Mouse (Mus musculus): Measurements from ENCODE around the gene Asgr1.
"Not testable (repeated sequence)": the region's sequence is repeated elsewhere in the genome, so short reads cannot be mapped to it uniquely, and the experiment has no call there.

The Asgr1 gene

DNA sequence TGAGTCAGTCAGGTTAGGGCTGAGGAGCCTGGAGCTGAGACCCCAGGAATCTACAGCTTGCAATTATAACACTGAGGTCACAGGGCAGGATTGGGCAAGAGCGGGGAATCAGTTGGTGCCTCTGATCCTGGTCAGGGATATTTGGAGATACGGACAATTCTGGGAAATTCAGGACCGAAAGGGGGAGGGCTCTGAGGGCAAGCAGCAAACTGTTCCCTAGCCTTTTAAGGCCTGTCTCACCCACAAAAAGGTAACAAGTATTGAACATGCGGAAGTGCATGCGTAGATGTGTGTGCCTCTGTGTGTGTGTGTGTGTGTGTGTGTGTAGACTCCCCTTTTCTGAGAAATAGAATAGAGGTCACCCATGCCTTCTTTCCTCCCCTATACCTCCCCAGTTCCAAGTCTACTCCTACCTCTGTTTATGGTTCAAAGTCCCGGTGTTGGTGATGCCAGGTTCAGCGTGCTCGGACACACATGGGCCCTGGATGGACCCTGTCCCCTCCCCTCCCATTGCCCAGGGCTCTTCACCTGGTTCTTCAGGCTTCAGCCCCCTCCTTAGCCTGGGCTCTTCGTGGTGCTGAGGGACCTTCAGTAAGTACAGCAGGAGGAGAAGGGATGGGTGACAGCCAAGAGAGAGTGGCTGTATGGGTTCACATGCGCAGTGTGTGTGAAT, at the start of gene Asgr1:
Asgr1 (plus strand) TSS at position 188 of the 673 bp plus-strand sequence.
- DNase-seq (ENCODE audit: low spot score in 2 of 2), result no peak

DNA sequence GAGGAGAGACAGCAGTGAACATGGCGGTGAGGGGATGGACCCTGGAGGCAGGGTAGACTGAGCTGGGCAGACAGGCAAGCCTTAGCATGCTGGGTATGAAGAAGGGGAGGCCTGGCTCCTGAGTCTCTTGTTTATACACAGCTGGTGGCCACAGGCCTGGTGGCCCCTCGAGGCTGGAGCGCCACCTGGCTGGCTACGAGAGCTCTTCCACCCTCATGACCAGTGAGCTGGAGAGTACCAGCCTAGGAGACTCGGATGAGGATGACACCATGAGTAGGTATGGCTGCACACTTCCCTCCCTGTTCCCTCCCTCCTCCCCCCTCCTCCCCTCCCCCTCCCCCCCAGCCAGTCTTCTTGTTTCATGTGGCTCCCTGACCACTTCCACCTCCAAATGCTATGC, 48.4 kb upstream of the Asgr1 start:
- DNase-seq (ENCODE audit: low spot score in 2 of 2), result no peak

DNA sequence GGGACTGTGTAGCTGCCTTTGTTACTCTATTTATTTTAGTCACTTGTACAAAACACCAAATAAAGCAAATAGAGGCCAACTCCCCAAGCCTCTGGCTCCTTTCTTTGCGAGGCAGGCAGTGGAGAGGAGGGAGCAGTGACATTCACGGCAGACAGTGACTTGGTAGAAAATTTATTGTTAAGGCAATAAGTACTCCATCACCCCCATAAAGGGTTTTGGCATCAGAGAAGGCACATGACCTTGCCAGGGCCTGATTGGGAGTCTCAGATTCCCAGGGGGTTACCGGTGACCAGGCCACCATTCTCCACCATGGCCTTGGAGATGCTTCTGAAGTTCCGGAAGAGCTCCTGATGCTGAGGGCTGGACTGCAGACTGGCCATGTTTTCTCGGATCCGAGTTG, 43.9 kb upstream of the Asgr1 start:
- no peak for DNase-seq (ENCODE audit: low spot score in 2 of 2)

DNA sequence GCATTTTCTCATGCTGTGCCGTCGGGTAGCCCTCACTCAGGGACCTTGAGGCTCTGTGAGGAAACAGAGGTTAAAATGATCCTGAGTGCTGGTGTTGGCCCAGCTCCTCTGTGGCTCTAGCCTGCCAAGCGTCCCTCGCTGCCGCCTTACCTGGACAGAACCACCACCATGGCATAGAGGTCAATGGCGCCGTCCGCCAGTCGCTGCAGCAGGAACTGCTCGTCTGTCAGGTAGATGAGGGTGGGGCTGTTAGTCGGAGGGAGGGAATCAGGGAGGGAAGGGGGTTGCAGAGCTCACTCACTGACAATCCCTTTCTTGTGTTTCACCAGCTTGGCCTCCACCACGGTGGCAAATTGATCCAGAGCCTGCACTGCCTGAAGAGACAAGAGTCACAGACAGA, 43.3 kb upstream of the Asgr1 start:
- DNase-seq (ENCODE audit: low spot score in 2 of 2), result no peak

DNA sequence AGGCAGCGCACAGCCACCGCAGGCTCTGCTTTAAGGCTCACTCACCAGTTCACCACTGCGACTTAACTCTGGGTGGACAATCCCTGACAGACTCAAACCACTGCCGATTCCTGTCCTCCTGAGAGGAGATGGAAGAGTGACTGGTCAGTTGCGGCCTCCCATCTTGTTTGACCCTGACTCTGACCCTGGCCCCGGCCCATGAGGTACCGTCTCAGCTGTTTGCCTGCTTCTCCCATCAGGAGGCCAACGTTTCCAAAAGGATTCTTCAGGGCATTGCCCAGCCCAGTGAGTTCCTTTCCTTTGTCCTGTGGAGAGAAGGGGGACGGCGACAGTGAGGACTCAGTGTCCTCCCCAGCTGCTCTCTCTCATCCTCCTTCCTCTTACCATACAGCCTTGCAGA, 42.9 kb upstream of the Asgr1 start:
- DNase-seq (ENCODE audit: low spot score in 2 of 2), result no peak

DNA sequence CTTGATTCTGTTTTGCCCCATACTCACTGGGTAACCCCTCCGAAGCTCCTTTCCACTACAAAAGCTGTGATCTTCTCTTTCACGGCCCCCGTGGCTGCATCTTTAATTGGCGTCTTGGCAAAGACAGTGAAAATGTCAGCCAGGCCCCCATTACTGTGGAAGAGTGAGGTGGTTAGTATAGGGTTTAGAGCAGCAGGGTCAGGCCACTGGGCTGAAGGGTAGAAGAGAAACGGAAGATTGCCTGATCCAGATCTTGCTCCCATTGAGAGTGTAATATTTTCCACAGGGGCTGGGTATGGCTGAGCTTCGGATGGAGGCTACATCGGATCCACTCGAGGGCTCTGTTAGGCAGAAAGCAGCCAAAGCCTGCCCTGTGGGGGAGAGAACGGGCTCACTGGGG, 41.0 kb upstream of the Asgr1 start:
- DNase-seq (ENCODE audit: low spot score in 2 of 2), result no peak

DNA sequence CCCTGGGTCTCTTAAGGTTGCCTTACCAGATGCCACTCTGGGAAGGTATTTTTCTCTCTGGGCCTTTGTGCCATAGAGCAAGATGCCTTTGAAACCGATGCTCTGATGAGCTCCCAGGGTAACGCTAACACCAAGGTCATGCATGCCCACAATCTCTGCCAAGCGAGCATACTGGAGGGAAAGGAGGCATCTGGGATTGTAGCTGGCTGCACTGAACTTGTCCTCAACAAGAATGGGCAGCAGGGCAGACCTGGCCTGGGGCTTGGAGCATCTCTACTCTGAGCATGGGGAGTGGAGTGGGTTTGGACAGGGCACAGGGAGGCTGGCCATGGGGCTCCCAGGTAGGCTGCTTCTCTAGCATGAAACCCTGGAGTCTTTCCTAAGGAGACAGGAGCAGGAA, 40.5 kb upstream of the Asgr1 start:
- DNase-seq (ENCODE audit: low spot score in 2 of 2), result no peak

DNA sequence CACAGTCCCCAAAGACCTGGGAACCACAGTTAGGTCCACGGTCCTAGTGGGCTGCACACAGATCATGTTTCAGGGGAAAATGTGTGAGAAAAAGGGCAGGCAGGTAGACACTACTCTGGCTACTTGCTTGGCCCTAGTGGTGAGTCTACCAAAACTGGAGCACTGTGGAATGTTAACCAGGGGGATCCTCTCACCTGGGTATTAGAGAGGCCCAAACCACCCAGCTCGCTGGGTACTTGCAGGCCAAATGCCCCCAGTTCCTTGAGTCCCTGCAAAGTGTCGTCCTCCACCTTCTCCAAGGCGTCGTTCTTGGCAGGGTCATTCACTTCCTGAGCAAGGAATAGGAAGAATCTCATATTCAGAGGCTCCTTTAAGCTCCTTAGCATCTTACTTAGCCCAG, 39.8 kb upstream of the Asgr1 start:
- no peak for DNase-seq (ENCODE audit: low spot score in 2 of 2)

DNA sequence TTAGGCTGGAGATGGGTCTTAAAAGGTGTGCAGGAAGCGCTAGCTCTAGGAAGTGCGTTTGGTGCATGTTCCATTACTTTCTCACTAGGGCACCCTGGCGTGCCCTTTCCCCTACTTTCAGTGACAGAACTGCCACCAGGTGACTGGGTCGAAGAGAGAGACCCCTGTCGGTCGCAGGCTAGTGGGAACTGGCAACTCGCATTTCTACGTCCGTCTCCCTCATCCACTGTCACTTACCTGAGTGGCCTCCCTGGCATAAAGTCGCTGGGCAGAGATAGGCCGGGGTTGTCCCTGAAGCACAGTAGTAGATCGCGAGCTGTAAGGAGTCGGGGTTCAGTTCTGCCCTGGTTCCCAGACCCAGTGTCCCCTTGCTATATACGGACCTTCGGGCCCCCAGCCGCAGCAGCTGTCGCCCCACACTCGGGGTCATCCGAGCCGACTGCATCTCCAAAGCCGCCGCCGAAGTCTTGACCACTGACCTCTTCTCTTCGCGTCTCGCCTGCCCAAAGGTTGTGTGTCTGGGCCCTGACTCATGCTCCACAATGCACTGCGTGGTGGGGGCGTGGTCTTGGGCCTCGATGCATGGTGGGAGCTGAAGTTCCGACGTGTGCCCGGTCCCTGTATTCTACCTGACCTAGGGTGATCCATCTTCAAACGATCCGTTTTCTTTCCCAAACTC, 38.9 kb upstream of the Asgr1 start, which contains the start of gene Acadvl:
Acadvl (minus strand) TSS at position 532 of the 679 bp plus-strand sequence.
- DNase-seq (ENCODE audit: low spot score in 2 of 2), result peak; percentile 80 to 81

DNA sequence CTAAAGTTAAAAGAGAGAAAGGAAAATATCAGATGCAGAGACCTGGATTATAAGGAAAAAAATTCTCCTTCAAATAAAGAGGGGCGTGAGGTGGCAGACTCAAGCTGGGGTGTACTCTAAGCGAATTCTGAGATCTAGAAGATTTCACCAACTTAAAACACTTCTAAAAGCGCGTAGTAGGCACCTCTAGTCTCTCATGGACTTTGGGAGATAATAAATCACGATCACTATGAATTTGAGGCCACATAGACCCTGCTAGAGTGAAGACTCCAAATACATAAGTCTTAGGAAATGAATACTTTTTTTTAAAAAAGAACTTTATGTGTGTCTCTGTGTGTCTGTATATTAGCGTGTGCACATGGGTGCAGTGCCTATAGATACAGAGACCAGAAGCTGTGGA, 38.2 kb upstream of the Asgr1 start:
- no peak for DNase-seq (ENCODE audit: low spot score in 2 of 2)

DNA sequence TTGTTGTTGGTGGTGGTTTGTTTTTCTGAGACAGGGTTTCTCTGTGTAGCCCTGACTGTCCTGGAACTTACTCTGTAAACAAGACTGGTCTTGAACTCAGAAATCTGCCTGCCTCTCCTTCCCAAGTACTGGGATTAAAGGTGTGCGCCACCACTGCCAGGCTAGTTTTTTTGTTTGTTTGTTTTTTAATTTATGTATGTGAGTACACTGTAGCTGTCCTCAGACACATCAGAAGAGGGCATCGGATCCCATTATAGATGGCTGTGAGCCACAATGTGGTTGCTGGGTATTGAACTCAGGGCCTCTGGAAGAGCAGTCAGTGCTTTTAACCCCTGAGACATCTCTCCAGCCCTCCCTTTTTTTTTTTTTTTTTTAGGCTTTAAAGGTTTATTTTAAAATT, 37.7 kb upstream of the Asgr1 start:
- not testable (repeated sequence) for DNase-seq (ENCODE audit: low spot score in 2 of 2)

DNA sequence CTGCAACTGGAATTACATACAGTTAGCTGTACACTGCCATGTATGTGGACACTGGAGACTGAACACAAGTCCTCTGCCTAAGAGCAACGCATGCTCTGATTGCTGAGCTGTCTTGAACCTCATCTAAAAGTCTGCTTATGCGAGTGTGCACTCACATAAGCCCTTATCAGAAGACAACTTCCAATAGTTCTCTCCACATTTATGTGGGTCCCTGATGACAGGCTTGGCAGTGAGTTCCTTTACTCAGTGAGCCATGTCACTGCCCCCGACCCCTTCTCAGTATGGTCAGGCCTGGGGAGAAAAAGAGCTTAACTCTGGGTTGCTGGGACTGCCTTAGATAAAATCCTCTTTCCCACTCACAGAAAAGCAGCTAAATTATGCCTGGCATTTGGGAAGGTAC, 37.2 kb upstream of the Asgr1 start, which contains the start of gene Dlg4:
Dlg4 (plus strand) TSS at position 274 of the 400 bp plus-strand sequence.
- no peak for DNase-seq (ENCODE audit: low spot score in 2 of 2)

DNA sequence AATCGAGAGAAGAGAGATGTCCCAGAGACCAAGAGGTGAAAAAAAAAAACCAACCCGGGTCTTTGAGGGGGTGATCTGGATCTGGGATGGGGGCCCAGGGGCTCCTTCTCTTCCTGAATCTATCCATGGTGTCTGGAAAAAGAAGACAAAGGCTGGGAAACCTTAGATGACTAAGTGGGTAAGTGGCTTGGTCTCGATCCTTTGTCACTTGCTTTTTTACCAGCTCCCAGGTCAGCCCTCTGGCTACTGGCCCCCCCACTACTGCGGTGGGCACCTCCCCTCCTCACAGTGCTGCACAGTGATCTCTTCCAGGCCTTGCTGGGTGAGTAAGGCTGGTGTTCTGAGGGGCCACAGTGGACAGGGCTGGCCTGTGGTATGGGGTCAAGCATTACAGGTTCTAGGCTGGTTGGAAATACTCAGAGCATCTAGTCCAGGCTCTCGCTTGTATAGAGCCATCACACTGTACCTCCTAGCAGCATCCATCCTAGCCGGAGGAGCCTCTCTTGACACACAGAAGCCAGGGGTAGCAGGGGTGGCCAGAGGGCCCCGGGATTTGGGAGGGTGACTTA, 36.6 kb upstream of the Asgr1 start:
- DNase-seq (ENCODE audit: low spot score in 2 of 2), result no peak

DNA sequence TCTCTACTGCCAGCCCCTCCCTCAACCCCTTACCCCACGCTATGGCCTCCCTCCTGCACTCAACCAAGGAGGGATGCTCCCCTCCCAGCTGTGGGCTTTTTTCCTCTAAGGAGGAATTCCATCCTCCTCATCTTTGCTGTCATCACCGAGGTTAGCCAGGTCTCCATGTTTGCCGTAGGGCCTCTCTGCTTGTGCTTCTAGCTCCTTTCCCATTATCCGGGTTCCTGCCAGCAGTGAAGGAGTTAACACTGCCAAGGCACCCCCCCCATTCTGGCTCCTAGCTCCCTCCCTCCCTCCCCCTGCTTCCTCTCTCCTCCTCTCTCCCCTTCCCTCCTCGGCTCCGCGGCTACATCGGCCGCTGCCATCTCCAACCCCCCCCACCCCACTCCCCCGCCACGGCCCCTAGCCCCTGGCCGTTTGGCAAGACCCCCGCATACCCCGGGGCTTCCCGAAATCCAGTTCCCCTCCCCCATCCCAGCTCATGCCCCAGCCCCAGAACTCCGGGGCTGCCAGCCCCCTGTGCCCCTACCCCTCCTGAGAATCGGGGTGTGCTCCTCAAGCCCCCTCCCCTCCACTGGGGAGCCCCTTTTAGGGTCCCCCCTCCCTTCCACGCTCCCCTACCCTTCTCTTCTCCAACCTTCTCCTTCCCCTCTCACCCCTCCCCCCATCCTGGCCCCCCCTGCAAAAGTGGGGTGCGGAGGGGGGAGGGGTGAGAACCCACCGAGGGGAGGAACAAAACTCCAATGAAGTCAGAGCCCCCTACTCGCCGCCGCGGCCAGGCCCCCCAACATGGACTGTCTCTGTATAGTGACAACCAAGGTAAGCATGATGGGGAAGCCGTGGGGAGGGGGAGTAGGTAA, 35.5 kb upstream of the Asgr1 start:
- DNase-seq (ENCODE audit: low spot score in 2 of 2), result peak in 1 of 2 experiments; percentile 74

DNA sequence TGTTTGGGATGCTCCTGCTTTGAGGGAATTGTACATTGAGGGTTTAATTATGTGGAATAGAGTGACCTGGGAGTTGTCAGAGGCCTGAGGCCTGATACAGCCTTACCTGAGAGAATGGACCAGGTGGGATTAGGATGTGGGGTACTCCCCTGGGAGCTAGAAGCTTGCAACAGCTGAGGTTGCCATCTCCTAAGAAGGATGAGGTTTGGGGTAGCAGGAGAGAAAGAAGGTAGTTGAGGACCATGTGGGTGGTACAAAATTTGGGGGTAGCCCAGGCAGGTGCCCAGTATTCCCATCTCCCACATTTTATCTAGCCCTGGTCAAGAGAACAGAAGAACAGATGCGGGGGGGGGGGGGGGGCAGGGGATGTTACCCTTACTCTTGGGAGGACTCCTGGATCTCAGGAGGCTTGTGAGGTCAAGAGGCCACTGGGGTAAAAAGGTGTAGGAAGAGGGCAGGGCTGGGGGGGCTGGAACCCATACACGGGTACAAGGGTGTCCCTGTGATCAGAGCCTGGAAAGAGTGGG, 34.3 kb upstream of the Asgr1 start:
- DNase-seq (ENCODE audit: low spot score in 2 of 2), result no peak

DNA sequence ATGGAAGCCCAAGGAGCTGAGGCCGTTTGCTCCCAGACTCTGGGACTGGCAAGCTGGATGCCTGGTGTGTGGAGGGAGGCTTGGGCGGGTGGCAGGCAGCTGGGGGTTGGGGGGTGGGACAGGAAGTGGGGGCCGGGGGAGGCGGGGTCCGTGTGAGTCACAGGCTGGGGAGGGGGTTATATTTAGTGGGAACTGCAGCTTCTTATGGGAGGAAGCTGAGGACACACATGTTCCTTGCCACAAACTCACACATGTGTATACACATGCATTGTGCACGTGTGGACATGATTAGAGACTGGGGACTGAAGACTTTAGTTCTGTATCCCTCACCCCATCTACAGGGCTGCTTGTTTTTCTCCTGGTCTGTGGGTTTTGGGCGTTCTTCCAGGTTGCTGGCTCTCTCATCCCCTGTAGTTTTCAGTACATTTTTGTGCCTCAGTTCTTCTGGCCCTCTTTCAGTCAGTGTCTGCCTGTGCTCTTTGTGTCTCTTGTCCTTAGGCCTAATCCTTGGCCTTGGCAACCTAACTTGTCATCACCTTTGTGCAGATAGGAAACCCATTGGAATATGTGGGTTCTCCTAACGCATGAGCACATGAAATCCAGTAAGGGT, 33.8 kb upstream of the Asgr1 start:
- no peak for DNase-seq (ENCODE audit: low spot score in 2 of 2)

DNA sequence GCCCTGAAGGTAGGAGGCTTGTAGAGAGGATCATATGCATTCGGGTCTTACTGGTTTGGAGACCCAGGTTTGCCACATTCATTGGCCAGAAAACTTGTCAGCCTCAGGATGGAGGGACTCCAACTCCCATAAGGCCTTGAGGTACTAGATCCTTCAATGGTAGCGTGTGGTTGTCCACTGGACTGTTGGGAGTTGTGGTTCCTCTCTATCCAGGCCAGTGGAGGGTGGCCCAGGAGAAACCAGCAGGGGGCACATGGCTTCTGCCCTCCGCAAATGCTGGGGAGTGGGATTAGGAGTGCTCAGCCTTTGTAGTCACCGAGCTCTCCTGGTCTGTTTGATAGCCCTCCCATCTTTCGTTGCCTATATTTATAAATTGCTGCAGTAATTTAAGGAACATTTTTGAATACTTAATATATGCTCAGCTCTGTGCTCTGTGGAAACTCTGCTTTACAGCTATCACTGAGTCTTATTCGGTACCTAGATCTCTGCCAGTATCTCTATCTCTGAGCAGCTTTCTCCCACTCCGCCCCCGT, 33.1 kb upstream of the Asgr1 start:
- DNase-seq (ENCODE audit: low spot score in 2 of 2), result peak in 1 of 2 experiments; percentile 77

DNA sequence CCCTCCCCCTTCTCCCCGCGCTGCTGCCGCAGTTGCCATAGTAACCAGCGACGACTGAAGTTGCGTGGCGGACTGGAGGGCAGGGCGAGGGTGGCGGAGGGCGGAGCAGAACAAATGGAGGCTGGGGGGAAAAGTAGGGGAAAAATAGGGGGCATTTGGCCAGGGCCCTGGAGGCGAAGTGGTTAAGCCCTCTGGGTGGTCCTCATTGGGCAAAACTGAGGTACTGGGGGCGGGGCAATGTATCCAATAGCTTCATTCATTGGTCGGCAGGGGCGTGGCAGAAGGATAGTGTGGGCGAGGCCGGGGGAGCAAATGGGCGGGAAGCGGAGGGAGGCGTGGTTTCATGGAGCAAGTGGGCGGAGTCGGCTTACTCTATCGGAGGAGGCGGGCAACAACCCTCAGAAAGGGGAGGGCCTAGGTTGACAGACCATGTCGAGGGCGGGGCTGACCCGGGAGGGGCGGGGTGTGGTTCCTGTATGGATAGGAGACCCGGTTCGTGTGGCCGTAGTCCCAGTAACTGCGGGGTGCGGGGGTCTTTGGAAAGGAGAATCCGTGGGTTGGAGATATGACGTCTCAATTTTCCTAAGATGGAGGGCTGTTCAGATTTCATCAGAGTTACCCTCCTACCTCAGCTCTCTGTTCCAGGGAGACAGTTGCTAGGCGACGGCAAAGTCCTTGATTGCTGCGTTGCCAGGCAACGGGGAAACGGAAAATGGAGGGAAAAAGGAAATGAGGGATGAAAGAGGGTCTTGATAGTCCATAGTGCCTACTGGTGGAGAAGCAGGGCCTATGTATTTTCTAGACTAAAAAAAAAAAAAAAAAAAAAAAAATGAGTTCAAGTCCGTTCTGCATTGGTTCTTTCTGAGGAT, 32.4 kb upstream of the Asgr1 start:
- DNase-seq (ENCODE audit: low spot score in 2 of 2), result peak; percentile 98

DNA sequence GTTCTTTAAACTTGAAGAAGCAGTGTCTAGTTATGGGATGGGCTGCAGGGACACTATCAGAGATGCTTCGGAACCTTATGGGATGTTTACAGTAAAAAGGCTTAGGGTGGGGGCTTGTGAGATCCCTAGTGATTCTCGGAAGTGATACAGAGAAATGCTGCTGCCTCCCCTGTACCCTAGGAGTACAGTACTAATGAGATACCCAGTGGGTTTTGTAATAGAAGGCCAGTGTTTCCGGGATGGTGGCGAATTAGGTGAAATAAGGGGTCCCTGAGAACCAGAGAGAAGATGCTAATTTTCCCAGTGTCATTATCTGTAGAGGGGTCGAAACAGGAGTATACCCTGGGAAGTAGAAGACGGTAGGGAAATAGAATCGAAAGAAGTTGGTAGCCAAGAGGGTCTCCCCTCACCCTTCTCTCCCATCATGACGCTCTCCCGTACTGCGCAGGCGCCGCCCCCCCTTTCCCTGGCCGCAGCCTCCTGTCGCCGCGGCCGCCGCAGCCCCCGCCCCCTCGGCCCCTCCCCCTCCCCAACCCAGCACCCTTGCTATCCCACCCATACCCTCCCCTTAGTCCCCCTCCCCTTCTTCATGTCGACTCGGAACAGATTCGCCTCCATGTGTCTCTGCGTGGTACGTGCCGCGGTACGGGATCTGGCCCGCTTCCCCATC, 30.3 kb upstream of the Asgr1 start:
- DNase-seq (ENCODE audit: low spot score in 2 of 2), result peak in 1 of 2 experiments; percentile 66

DNA sequence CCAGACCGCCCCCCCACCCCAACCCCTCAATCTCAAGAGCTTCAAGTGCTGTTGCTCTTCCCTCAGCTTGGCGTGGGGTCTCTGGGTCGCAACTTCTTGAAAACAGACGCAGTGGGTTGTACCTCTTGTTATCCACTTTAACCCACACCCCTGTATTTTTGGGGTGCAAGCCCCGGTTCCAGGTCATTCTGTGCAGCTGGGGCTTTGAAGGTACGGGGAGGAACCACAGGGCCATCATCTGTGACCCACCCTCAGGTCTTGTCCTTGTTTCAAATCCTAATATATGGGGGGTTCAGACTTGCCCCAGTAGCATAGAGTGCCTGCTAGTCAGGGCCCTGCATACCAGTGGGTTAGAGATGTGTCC, 29.8 kb upstream of the Asgr1 start:
- no peak for DNase-seq (ENCODE audit: low spot score in 2 of 2)
